Mouse (Mus musculus) forebrain, postnatal 0 days (tissue): ENCODE measurements at regions not wholly inside any gene's neighbourhood (a gene's known extent, or its start where the extent isn't known, plus 50 kb on each side); places are given as distances from the start of the nearest gene placed in this dataset.
A peak's percentile ranks its signal among the peaks of the same experiment; 100 is the strongest.
"Not testable (repeated sequence)": the region's sequence is repeated elsewhere in the genome, so short reads cannot be mapped to it uniquely, and the experiment has no call there.

Experiments used
- ATAC-seq: fragments of 200-750 bp; cut with Nextera tagmentation; 2 replicates; pipeline ENCODE4 v1.8.0; 2017; ENCODE audit warnings: mild to moderate bottlenecking, moderate library complexity
- DNase-seq: peaks from one replicate; pipeline ENCODE4 v3.0.0-alpha.2; 2015
- H3K27ac ChIP-seq: fragments of 300-500 bp; sonication (generic); 2 replicates; pipeline ENCODE4 v1.5.1; 2014; ENCODE audit warnings: low read depth, mild to moderate bottlenecking, antibody characterized with exemption, low read length, moderate library complexity, mixed read lengths
- H3K27me3 ChIP-seq: fragments of 300-500 bp; sonication (generic); 2 replicates; pipeline ENCODE4 v1.6.1; 2014; ENCODE audit warnings: mild to moderate bottlenecking, low read length, mixed read lengths; ENCODE audit not compliant: insufficient read depth
- H3K36me3 ChIP-seq: fragments of 300-500 bp; sonication (generic); 2 replicates; pipeline ENCODE4 v1.6.1; 2014; ENCODE audit warnings: mild to moderate bottlenecking, moderate library complexity; ENCODE audit not compliant: insufficient read depth
- H3K4me1 ChIP-seq: fragments of 300-500 bp; sonication (generic); 2 replicates; pipeline ENCODE4 v1.6.1; 2014; ENCODE audit warnings: antibody characterized with exemption; ENCODE audit not compliant: insufficient read depth
- H3K4me2 ChIP-seq: fragments of 300-500 bp; sonication (generic); 2 replicates; pipeline ENCODE4 v1.6.1; 2014; ENCODE audit warnings: low read depth, mild to moderate bottlenecking, moderate library complexity
- H3K4me3 ChIP-seq: fragments of 300-500 bp; sonication (generic); 2 replicates; pipeline ENCODE4 v1.5.1; 2014; ENCODE audit warnings: low read depth, low read length, mixed read lengths
- H3K9ac ChIP-seq: fragments of 300-500 bp; sonication (generic); 2 replicates; pipeline ENCODE4 v1.6.1; 2014; ENCODE audit warnings: mild to moderate bottlenecking
- H3K9me3 ChIP-seq: fragments of 300-500 bp; sonication (generic); 2 replicates; pipeline ENCODE4 v1.6.1; 2016; ENCODE audit warnings: low read length
- CTCF ChIP-seq: sonication (generic); IDR thresholded peaks from 2 replicates; pipeline ENCODE4 v1.5.1; 2016; ENCODE audit warnings: antibody characterized with exemption, control low read depth, low read depth
- WGBS: fragments of 180-500 bp; shearing (Covaris S2); extraction: QIAGEN DNeasy Blood & Tissue Kit; methylation state at CpG from one replicate; pipeline ENCODE4 v1.1.7; 2014; 5-methylcytosine and 5-hydroxymethylcytosine counted together

GRCm38 (mm10) chr1:30701116-30701515, 172.6 kb downstream of the Phf3 start:
- H3K4me3 ChIP-seq: no peak overlapping the region
- DNase-seq (peak; percentile 77), ATAC-seq (peak; percentile 88)
- no peaks in the 10 kb centered on the region for H3K36me3 ChIP-seq
- no peak overlapping the region for H3K4me2 ChIP-seq
- H3K4me1 ChIP-seq: no peaks in the 10 kb centered on the region; the same call in 1 of the 2 replicates
- no peaks in the 10 kb centered on the region for H3K9me3 ChIP-seq
- H3K27me3 ChIP-seq: no peaks in the 10 kb centered on the region
- peak overlapping the region; percentile 86 for H3K27ac ChIP-seq
- WGBS: 44% methylated on average over 3 of the region's 3 CpGs
- 0 out of 2 replicates have a peak overlapping the region, but pooled peaks have one; percentile 18 for H3K9ac ChIP-seq
- no peak for TF ChIP-seq CTCF

- no peaks in the 10 kb centered on the region for H3K9me3 ChIP-seq
- ATAC-seq (peak; percentile 92), DNase-seq (peak; percentile 88)
- H3K27me3 ChIP-seq: no peaks in the 10 kb centered on the region
- H3K4me3 ChIP-seq: no peak overlapping the region
- H3K27ac ChIP-seq: peak overlapping the region; percentile 86
- 0 out of 2 replicates have a peak overlapping the region, but pooled peaks have one; percentile 18 for H3K9ac ChIP-seq
- H3K4me1 ChIP-seq: no peaks in the 10 kb centered on the region; the same call in 1 of the 2 replicates
- TF ChIP-seq CTCF: peak; percentile 77
- no peak overlapping the region for H3K4me2 ChIP-seq
- WGBS: 26% methylated on average over 10 of the region's 10 CpGs
- H3K36me3 ChIP-seq: no peaks in the 10 kb centered on the region
Observed at GRCm38 (mm10) chr1:30700399-30701081, 173.2 kb downstream of the Phf3 start.

GRCm38 (mm10) chr1:30696342-30696741, 177.4 kb downstream of the Phf3 start:
- H3K27me3 ChIP-seq: no peaks in the 10 kb centered on the region
- H3K9ac ChIP-seq: no peak overlapping the region
- DNase-seq: no peak
- no peak overlapping the region for H3K4me3 ChIP-seq
- H3K4me2 ChIP-seq: no peak overlapping the region
- ATAC-seq: no peak
- no peak overlapping the region for H3K27ac ChIP-seq
- H3K9me3 ChIP-seq: no peaks in the 10 kb centered on the region
- no peaks in the 10 kb centered on the region for H3K36me3 ChIP-seq
- no peaks in the 10 kb centered on the region; the same call in 1 of the 2 replicates for H3K4me1 ChIP-seq
- TF ChIP-seq CTCF: peak; percentile 37

GRCm38 (mm10) chr1:30685318-30685717, 188.4 kb downstream of the Phf3 start:
- WGBS: 92% methylated on average over 3 of the region's 3 CpGs
- no peaks in the 10 kb centered on the region for H3K27me3 ChIP-seq
- H3K36me3 ChIP-seq: no peaks in the 10 kb centered on the region
- no peaks in the 10 kb centered on the region for H3K4me1 ChIP-seq
- H3K4me2 ChIP-seq: no peak overlapping the region
- no peak for DNase-seq
- no peak overlapping the region for H3K9ac ChIP-seq
- H3K4me3 ChIP-seq: no peak overlapping the region
- H3K9me3 ChIP-seq: no peaks in the 10 kb centered on the region
- TF ChIP-seq CTCF: no peak
- no peak for ATAC-seq
- no peak overlapping the region for H3K27ac ChIP-seq

GRCm38 (mm10) chr1:30683889-30684288, 189.8 kb downstream of the Phf3 start:
- H3K9me3 ChIP-seq: no peaks in the 10 kb centered on the region
- H3K36me3 ChIP-seq: no peaks in the 10 kb centered on the region
- DNase-seq (no peak), ATAC-seq (no peak)
- H3K4me1 ChIP-seq: no peaks in the 10 kb centered on the region
- no peak overlapping the region for H3K4me3 ChIP-seq
- no peaks in the 10 kb centered on the region for H3K27me3 ChIP-seq
- H3K4me2 ChIP-seq: no peak overlapping the region
- 59% methylated on average over 2 of the region's 2 CpGs for WGBS
- TF ChIP-seq CTCF: no peak
- H3K27ac ChIP-seq: no peak overlapping the region
- H3K9ac ChIP-seq: no peak overlapping the region

GRCm38 (mm10) chr1:30639807-30640206, 233.9 kb downstream of the Phf3 start:
- TF ChIP-seq CTCF: no peak
- ATAC-seq: no peak; the same call in 1 of the 2 replicates

GRCm38 (mm10) chr1:30632760-30633159, 241.0 kb downstream of the Phf3 start:
- H3K9me3 ChIP-seq: no peaks in the 10 kb centered on the region
- ATAC-seq: peak; percentile 60
- H3K27ac ChIP-seq: no peak overlapping the region
- no peaks in the 10 kb centered on the region for H3K27me3 ChIP-seq
- no peak for TF ChIP-seq CTCF
- H3K4me2 ChIP-seq: no peak overlapping the region
- peak; percentile 38 for DNase-seq
- no peaks in the 10 kb centered on the region for H3K36me3 ChIP-seq
- no peak overlapping the region for H3K4me3 ChIP-seq
- 43% methylated on average over 1 of the region's 1 CpGs for WGBS
- no peak overlapping the region for H3K9ac ChIP-seq
- no peaks in the 10 kb centered on the region; the same call in 1 of the 2 replicates for H3K4me1 ChIP-seq

More at GRCm38 (mm10) chr1:30639807-30640206, 233.9 kb downstream of the Phf3 start:
- WGBS: 14% methylated on average over 2 of the region's 2 CpGs
- Histone ChIP-seq H3K9me3 (no peaks in the 10 kb centered on the region), H3K4me1 (no peaks in the 10 kb centered on the region), H3K27ac (no peak overlapping the region), H3K4me2 (no peak overlapping the region), H3K9ac (no peak overlapping the region), H3K36me3 (no peaks in the 10 kb centered on the region), H3K4me3 (no peak overlapping the region), H3K27me3 (no peaks in the 10 kb centered on the region)
- DNase-seq: peak; percentile 6

GRCm38 (mm10) chr1:30627796-30628195, 245.9 kb downstream of the Phf3 start:
- not testable (repeated sequence) for DNase-seq, H3K36me3 ChIP-seq, H3K27me3 ChIP-seq, H3K4me2 ChIP-seq, H3K27ac ChIP-seq, H3K4me3 ChIP-seq, H3K4me1 ChIP-seq, H3K9me3 ChIP-seq, ATAC-seq, H3K9ac ChIP-seq
- 71% methylated on average over 5 of the region's 5 CpGs for WGBS
